Mouse (Mus musculus) NIH3T3 (cell line): ENCODE measurements around the gene Pitx2.

ENCODE experiments used
- DNase-seq: peaks from one replicate; pipeline ENCODE4 v3.0.0-alpha.2; 2012; ENCODE audit warnings: low read depth

Gene Pitx2

DNA sequence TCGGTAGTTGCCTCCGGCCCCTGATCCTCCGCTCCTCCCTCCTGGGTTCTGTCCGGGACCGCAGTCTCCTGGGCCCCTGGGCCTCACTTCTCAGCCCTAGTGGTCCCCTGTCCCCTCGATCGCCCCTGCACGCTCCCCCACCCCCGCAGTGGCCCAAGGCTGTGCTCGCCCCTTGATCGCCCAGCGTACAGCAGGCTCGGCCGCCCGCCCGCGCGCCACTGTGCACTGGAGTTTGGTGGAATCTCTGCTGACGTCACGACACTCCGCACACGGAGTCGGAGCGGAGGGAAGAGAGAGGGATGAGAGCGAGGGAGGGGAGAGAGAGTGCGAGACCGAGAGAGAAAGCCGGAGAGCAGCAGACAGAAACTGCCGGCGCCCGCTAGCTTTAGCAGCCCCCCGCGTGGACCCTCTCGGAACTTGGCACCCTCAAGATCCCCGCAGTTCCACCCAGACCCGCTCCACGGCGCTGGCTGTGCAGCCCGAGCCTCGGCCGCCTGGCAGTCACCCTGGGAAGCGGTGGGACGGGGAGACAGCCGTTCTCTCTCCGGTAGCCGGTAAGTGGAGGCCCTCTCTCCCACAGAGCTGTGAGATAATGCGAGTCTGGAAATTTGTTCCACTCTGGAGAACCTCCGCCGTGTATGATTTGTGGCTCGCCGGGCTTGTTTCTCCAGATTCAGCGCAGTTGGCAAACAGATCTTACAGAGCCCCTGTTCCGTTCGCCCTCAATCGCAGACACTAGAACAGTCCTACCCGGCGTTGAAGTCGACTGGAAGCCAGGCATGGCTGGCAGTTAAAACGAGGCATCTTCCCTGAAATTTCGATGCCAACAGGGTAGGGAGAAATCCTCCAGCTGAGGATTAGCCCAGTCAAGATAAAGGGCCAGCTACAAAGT, at the start of gene Pitx2:
Gene Pitx2 (plus strand): TSS at position 270 of the 892 bp plus-strand sequence.
- no peak for DNase-seq

DNA sequence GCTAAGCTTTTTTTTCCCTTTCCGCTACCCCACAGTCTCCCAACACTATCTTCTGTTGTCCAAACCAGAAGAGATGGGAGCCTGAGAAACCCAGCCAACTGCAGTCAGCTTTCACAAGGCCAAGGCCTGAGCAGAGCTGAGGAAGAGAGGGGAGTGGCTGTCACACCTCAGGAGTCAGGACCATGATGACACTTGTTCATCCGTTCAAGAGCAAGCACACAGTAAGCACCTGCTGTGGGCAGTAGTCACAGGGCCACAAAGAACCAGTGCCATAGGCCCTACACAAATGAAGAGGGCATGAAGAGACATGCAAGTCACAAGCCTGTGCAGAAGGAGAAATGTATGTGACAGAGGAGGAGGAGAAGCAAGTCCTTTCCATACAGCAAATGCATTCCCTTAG, 49.7 kb upstream of the Pitx2 start:
- no peak for DNase-seq

DNA sequence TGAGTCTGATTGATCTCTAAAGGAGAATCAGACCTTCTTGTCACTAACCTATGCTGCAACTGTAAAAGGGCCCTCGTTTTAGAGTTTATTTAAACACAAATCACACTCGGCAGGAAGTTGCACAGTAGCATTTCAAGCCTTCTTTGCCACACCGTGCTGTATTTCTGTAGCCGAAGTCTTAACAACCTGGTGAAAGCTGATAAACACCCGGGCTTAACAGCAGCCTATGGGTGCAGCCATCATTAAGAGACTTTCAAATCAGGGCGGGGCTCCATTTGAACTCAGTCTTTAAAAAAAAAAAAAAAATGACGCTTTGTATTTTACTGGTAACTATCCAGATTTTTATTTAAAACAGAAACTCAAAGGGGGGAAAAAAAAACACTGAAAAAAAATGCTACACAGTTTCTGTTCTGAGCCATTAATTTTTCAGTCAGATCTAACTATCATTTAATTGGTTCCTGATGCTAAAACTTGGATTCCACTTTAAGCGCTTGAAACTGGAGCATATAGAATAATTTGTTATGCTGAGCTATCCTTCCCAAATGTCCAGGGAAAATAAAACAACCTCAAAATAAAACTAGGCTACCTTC, 48.5 kb upstream of the Pitx2 start:
- DNase-seq, result no peak

DNA sequence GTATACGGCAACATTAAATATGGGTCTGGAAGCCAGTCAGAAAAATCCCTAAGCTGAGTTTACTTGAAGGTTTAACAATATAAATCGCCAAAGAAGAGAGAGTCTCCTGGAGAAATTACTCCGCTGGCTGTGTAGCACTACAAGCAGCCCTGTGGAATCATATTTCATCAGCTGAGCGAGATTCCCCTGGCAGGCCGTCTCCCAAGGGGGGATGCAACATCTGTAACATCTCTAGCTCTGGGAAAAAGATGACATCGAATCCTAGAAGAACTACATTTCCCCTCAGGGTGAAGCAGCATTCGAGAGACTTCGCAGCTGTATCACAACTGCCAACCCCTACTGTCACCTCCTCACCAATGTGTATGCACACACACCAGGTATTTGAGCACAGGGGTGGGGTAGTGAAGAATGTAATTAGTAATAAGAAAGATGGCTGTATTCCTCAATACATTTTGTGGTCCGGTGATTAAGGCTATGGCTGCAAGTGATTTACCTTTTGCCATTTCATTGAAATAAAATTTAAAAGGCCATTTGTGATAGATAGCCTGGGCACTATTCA, 40.8 kb upstream of the Pitx2 start:
- DNase-seq, result no peak

DNA sequence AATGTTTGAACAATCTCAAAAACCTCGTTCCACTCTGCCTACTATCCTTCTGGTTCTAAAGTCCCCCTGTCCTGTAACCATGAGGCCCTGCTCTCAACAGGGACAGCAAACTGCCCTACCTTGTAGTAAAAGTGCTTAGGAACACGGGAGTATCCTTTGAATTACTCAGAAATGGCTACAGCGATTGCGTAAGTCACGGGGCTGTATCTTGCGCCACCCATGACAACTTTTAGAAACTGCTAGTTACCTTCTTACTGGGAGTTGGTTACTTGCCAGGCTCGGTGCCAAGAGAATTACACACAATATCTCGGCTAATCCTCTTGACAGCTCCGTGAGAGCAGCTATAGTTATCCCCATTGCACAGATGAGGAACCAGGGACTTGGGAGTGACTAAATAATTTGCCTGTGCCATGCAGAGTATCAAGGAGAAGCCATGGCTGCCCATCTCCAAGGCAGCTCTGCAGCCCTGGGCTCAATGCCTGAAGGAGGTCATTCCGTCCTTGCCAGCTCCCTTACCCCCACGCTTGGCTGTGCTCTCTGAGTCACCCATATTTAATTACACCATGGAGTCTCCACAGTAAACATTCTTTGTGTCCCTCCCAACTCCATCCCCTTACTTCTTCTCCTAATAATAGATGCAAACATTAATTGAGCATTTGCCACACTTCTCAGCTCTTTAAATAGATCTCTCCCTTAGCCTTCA, 38.2 kb upstream of the Pitx2 start:
- DNase-seq, result peak; percentile 14

DNA sequence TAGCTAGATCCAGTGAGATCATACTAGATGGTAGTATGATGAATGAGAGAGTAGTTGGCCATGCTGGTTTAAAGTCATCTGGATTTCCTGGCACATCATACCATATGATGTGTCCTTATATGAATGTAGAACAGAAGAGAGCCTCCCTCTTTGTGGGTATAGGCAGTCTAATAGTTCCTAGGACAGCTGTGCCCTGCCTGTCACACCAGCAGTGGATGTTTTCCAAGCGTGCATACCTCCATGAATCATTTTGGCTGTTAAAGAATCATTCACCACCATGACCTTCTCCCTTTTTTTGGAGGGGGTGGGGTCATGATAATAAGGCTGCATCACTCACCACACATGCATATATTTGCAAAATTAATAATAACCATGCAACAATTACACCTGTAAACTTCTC, 35.4 kb upstream of the Pitx2 start:
- no peak for DNase-seq

DNA sequence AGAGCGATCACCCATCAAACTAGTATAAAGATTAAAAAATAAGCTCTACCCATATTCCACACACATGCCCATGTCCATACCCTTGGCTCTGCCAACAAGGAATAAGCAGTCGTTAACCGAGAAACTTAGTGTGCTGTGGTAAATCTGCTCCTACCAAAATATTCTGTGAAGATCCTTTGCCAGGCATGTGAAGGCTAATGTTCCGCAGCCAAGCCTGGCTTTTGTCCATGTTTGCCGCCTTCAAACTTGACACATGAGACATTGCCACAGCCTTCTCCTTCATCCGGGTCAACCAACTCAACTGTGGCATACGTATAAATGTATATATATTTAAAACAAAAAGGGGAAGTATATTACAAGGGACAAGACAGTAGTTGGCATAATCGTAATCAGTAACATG, 34.0 kb upstream of the Pitx2 start:
- no peak for DNase-seq

DNA sequence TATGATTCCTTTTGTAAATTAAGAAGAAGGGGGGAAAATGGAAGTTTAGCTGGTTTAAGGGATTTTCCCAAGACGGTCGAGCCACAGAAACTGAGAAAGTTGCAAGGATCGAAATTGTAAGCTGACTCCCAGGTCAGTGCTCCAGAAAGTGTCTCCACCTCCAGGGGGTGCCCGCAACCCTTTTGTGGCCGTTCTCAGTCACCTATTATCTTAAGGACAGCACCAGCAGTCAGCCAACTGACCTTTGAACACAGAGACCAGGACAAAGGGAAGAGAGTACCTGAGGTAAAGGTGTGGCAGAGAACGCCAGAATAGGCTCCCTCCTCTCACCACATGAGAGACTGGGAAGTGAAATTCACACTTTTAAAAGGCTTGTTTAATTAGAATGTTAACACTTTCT, 33.0 kb upstream of the Pitx2 start:
- no peak for DNase-seq

DNA sequence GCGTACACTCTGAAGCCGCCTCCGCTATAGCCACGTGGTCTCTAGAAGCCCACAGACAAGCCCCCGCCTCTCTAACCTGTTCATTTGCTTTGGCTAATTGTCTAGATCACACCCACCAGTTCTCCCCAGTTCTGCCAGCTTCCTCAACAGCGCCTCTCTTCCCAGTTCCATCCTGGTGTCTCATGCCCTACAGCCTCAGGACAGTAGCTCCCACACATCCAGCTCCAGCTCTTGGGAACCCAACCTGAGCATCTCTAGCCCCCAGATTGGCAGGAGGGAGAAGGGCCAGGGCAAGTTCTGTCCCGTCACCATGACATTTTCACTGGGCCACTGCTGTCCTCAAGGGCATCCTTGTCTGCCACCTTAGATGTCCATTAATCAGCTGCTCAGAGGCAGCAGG, 29.3 kb upstream of the Pitx2 start:
- DNase-seq, result no peak

DNA sequence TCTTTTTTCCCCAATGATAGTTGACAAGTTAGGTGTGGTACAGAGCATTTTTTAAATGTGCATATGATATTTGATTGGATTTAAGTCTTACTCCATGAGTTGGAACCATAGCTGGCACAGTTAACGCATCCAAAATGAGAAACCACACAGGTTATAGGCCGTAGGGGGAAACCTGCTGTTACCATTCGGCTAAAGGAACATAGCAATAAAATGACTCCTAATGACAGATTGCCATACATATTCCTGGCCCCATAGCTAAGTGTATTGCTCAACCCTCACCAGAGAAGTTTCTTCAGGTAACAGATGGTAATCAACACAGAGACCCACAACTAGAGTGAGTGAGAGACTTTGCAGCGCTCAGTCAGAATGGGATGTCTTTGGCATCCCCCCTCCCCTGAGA, 27.9 kb upstream of the Pitx2 start:
- no peak for DNase-seq

DNA sequence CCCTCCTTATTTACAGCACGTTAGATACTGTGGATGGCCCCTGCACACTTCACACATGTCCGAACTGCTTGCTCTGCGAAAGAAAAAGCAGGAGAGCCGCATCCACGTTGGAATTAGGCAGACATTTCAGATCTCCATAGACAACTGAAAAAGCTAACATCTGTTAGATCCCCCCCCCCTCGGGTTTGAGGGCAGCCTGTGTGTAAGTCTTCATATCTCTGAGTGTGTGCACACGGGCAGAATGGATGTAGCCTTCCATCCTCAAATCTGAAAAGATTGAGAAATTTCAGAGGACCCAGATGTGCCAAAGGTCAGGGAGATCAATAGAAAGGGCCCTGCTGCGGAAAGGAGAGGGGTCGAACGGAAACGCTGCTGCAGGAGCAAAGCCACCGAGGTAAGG, 5.2 kb upstream of the Pitx2 start:
- DNase-seq, result no peak

DNA sequence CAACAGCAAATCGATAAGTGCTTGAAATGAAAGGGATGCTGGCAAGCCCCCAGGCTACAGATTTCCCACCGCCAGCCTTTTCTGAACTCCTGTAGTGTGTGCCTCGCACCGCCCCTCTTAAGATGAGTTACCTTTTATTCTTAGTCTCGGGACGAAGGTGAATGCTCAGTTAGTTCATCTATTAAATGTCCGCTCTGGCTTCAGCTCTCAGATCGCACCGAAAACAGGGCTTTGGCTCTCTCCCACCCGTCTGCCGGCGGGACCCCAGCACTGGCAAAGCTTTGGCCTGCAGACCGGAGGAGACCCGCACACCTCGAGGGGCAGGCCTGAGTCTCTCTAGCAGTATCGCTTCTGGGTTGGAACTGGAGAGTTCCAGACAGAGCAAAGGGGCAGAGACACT, 4.6 kb upstream of the Pitx2 start:
- no peak for DNase-seq

DNA sequence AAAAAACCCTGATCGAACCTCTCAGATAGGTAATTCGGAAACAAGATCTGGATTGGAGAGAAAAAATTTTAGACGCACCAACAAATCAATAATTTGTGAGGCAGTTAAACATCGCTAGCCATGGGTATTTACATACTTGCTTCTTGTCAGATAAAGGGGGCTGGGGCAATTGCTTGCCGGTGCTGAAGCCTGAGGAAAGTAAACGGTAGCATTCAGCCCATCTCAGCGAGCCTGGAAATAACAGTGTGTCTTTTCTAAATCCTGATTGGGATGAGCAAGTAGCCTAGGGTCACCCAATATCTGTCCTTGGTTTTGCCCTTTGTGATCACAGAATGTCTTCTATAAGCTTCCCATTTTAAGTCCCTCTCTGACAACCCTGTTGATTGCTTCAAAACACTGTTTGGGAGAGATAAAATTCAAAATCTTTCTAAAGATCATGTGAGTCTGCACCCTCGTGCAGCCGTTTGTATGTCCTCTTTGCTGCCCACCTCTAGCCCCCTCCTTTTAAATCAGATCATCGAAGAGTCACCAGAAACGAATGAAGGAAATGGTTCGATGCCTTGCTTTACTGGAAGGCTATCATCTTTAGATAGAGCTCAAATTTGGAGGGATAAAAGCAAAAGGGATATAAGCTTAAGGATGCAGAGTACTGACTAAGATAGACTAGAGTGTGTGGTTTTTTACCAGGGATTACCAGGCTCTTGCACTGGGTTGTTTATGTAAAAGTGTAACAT, 3.7 kb upstream of the Pitx2 start:
- no peak for DNase-seq

DNA sequence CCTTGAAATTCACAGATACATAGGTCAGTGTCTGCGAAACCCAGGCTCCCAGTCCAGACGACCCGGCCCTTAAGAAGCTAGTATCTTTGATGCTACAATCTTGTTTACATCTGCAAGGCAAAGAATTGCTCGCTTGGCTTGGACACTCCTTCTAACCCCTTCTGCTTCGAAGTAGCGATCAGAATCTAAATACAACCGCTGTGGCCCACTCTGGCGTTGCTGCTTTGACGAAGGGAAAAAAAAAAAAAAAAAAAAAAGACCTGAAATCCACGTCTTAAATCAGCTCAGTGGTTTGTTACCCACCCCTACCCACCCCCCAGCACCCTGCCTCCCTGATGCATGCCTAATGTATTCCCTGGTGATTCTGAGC, 3.1 kb upstream of the Pitx2 start:
- DNase-seq, result no peak

DNA sequence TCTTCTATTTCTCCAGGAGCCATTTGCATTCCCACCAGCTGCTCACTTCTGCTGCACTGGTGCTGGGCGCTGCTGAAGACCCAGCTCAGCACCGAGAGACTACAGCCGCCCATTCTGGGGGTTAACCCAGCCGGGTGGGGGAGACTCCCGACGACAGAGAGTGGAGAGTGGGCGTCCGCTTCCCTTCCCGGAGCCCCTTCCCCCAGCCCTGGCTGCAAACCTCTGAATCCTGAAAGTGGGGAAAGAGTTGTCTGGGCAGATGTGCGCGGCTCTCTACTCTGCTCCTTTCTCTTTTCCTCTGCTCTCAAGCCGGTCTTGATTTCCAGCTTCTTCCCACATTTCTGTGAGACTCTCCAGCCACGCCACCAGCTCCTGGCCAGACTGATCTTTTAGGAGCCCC, 2.6 kb upstream of the Pitx2 start:
- no peak for DNase-seq

DNA sequence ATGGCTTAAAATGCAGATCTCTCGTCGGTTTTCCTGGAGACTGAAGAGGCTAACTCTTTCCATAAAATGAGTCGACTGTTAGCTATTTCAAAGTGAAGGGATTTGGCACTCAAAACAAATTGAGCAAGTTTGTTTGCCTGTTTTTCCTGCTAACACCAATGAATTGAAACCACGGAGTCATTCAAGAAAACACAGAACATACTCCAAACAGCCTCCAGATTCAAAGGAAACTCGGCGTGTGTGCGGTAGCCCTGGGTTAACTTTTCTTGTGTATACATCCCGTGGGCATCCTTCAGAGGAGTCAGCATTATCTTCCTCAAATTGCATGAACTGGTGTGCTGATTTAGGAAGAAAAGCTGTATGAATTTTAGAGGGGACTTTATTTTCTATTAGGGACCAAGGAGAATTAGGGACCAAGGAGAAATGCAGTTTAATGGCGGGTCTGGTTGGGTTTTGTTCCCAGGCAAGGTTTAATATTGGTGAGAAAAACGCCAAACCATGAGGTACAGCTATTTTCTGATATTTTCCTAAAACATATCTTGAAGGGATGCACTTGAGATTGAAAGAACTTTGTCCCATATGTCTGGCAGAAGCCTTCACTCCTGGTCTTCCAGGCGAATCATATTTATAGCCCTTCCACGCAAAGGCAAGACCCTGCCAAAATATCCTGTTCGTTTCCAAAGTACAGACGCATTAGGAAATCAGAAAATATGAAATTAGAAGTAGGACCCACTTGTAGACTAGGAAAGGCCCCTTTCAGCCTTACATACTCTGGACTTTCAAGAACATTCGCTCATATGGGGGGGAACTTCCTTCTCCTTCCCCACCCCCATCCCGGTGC, 1.7 kb upstream of the Pitx2 start:
- no peak for DNase-seq

DNA sequence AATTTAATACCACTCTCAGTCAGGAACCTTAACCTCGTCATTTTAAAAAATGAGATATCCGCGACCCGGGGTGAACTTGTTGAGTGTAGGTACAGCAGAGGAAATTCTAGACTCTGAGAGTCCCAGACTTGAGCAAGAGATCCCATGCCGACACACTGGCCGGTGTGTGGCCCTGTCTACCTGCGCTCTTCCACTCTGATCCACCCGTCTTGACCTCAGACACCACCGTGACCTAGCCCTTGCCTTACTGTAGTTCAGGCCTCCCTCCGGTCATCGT, 1.1 kb upstream of the Pitx2 start:
- no peak for DNase-seq

DNA sequence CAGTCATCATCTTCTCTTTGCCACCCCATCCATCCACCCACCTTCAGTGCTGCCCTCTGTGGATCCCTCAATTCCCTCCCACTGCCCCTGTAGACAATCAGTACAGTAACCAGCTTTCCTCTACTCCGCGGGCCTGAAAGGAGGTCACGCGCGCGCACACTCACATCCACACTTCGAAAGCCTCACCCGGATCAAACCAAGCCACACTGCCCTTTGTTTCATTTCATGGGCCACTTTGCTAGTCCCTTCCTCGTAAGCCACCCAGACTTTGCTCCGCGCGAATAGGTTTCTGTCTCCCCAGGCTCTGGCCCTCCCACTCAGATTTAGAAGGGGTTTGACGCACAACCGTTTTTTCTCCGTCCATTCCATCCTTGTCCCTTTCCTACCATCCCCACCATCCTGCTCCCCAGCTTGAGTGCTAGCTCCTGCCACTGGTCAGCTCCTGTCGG, 494 bp upstream of the Pitx2 start:
- DNase-seq, result no peak

DNA sequence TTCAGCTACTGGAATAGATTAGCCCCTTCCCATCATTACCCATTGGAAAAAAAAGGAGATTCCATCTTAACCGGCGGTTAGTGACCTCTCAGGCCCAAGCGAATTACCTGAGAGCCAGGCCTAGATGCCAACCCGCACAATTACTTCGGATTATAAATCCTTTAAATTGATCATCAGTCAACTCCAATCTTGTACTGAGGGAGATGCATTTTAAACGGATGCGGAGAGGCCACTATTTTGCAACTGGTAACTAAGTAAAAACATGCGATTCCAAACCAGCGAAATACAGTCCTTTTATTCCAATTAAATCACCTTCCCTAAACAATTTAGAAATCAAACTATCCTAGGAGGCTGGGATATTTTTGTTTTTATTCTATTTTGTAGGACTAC, 818 bp downstream of the Pitx2 start:
- no peak for DNase-seq

DNA sequence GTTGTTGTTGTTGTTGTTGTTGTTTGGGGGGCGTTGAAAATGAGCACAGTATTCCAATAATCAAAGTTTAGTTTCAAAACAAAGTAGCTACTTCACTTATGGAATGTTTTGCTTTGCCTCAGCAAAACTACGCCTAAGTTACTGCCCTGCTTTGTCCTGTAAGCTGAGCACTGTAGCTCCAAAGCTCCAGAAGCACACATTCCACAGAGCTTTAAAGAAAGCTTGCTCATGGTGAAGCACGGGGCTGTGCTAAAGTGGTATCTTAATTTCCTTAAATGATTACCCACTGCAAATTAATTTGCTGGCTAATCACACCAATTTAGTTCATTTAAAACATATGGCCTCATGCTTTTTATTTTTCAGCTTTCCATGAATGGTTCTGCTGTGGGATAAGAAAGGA, 1.5 kb downstream of the Pitx2 start:
- DNase-seq, result no peak

DNA sequence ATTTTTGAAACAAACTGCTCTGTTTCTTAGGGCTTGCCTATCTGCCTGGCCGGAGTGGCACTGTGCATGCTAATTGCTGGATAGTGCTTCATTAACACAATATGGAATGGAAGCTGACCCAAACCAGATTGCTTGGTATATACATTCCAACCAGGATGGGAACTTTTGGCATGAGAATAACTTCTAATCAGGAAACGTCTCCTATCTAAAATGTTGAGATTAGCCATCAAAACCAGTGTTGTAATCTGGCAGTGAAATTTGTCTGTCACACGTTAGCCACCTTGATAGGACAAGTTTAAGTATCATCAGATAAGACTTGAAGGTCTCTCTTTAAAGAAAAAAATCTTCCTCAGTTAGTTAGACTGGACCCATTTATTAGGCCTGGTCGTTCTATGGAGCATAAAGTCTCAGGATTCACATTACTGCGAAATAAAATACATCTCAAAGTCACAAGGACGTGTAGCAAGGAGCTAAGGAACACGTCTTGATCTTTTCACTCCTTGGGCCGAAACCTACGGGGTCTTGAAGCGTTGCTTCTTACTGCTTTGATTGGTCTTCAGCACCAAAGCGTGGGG, 2.1 kb downstream of the Pitx2 start:
- DNase-seq, result no peak
